Mouse (Mus musculus): ENCODE results near the gene Gpr21. TPM values are rescaled to one million over a fixed set of nuclear protein-coding genes. Genes with fewer than 3 reads are reported as not detected.

Gene Gpr21
- 0.19 and 0.47 TPM in 2 replicates for polyA plus RNA-seq (2012; rRNA removed; ENCODE audit: low replicate concordance)

GRCm38 (mm10) chr2:37516030-37516710 lies at the start of gene Gpr21:
TSS of gene Gpr21 (plus strand) at chr2:37516332.

Other genes with a start within 250 kb of the Gpr21 start
- not detected in 2 replicates for gene Olfr368, start 189.8 kb upstream of the Gpr21 start, polyA plus RNA-seq (2012; rRNA removed; ENCODE audit: low replicate concordance)
- 4.7 and 11.4 TPM in 2 replicates for gene Pdcl, start 157.0 kb upstream of the Gpr21 start, polyA plus RNA-seq (2012; rRNA removed; ENCODE audit: low replicate concordance)
- 4.6 and 13.1 TPM in 2 replicates for gene Rc3h2, start 93.4 kb upstream of the Gpr21 start, polyA plus RNA-seq (2012; rRNA removed; ENCODE audit: low replicate concordance)
- 1.5 and 4.0 TPM in 2 replicates for gene Zbtb26, start 73.2 kb upstream of the Gpr21 start, polyA plus RNA-seq (2012; rRNA removed; ENCODE audit: low replicate concordance)
- gene Zbtb6, start 73.2 kb upstream of the Gpr21 start, polyA plus RNA-seq (2012; rRNA removed; ENCODE audit: low replicate concordance): 1.8 and 2.5 TPM in 2 replicates
- 5.7 and 13.3 TPM in 2 replicates for gene Rabgap1, start 73.1 kb upstream of the Gpr21 start, polyA plus RNA-seq (2012; rRNA removed; ENCODE audit: low replicate concordance)
- gene Strbp, start 187.5 kb downstream of the Gpr21 start, polyA plus RNA-seq (2012; rRNA removed; ENCODE audit: low replicate concordance): 2.1 and 2.7 TPM in 2 replicates

All from mammary gland, adult 2 months (tissue).